ENCODE assay signal across 16 mouse cellular contexts in the genomic region with DNA sequence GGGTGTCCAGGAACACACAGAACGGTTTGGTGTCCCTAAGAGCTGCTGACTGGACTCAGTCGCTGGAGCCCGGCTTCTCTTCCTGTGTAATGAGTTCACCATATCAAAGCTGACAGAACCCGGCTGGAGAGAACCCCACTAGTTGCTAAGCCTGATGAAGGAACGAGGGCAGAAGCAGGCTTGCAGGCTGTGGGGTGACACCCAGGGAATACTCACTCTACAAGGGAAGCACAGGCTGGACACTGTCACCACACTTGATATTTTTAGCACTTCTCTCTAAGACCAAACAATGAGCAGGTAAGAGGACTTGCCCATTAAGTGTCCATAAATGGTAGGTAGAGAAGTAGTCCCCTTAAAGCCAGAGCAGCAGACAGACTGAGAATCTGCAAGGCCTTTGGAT. TPM values are rescaled to one million over a fixed set of nuclear protein-coding genes. Genes with fewer than 3 reads are reported as not detected.
"Had no signal": no experiment of that assay in that cellular context is flagged by ENCODE, and none has a peak within 500 bp of the region (broad histone marks: within the 10 kb centered on the region; RNA-seq: fewer than 3 reads in every experiment).

No protein-coding gene starts in this region.

- H3K4me1 ChIP-seq: liver, embryonic 12.5 days; midbrain, embryonic 10.5 days; neural tube, embryonic 12.5 days had no signal

- H3K27me3 ChIP-seq: limb, embryonic 15.5 days; liver, embryonic 12.5 days; neural tube, embryonic 12.5 days had no signal

- H3K9ac ChIP-seq: limb, embryonic 15.5 days; liver, embryonic 12.5 days; neural tube, embryonic 12.5 days had no signal

- H3K4me2 ChIP-seq: limb, embryonic 15.5 days; liver, embryonic 12.5 days; neural tube, embryonic 12.5 days had no signal

- H3K4me3 ChIP-seq: limb, embryonic 15.5 days; liver, embryonic 12.5 days; midbrain, embryonic 10.5 days; neural tube, embryonic 12.5 days had no signal

- H3K9me3 ChIP-seq: limb, embryonic 15.5 days; liver, embryonic 12.5 days; midbrain, embryonic 10.5 days; neural tube, embryonic 12.5 days had no signal

- ATAC-seq: liver, embryonic 12.5 days had no signal

- DNase-seq: kidney, postnatal 14 days; layer of hippocampus, adult 9-11 months; layer of hippocampus, postnatal 36 days; lung, postnatal 4 days; midbrain, embryonic 14.5 days; thymus, postnatal 4 days had no signal

- H3K36me3 ChIP-seq: liver, embryonic 12.5 days had no signal

- H3K27ac ChIP-seq: limb, embryonic 15.5 days; liver, embryonic 12.5 days; midbrain, embryonic 10.5 days; neural tube, embryonic 12.5 days; stomach, postnatal 0 days had no signal

RNA-seq across cellular contexts. Expression of gene Barx1, which starts 58.2 kb away (rescaled TPM):
- total RNA-seq: layer of hippocampus, postnatal 36 days; left cerebral cortex, adult 8-10 months; left cerebral cortex, postnatal 25 days; megakaryocyte, adult 5-6 weeks; monocyte, adult 5-6 weeks; neutrophil, adult 5-6 weeks had no signal
- polyA plus RNA-seq: midbrain, embryonic 14.5 days; neural tube, embryonic 12.5 days had no signal
